Mouse (Mus musculus) hindbrain, embryonic 14.5 days (tissue): Measurements from ENCODE around the gene Cdiptos. TPM values are rescaled to one million over a fixed set of nuclear protein-coding genes. Genes with fewer than 3 reads are reported as not detected.
A peak's percentile ranks its signal among the peaks of the same experiment; 100 is the strongest.

Source experiments
- ATAC-seq: fragments of 200-750 bp; cut with Nextera tagmentation; 2 replicates; pipeline ENCODE4 v1.8.0; 2017; ENCODE audit warnings: moderate number of reproducible peaks, mild to moderate bottlenecking, moderate TSS enrichment, moderate library complexity; ENCODE audit not compliant: low FRiP score
- DNase-seq: peaks from one replicate; pipeline ENCODE4 v3.0.0-alpha.2; 2015; ENCODE audit warnings: low spot score
- H3K27ac ChIP-seq: fragments of 300-500 bp; sonication (generic); 2 replicates; pipeline ENCODE4 v1.5.1; 2014; ENCODE audit warnings: mild to moderate bottlenecking, moderate library complexity
- H3K27me3 ChIP-seq: fragments of 300-500 bp; sonication (generic); 2 replicates; pipeline ENCODE4 v1.6.1; 2014; ENCODE audit warnings: mild to moderate bottlenecking, low read length, mixed read lengths; ENCODE audit not compliant: control insufficient read depth, insufficient read depth
- H3K36me3 ChIP-seq: fragments of 300-500 bp; sonication (generic); replicated peaks from 2 replicates; pipeline ENCODE4 v1.6.1; 2014; ENCODE audit not compliant: control insufficient read depth, insufficient read depth
- H3K4me1 ChIP-seq: fragments of 300-500 bp; sonication (generic); replicated peaks from 2 replicates; pipeline ENCODE4 v1.6.1; 2014; ENCODE audit warnings: antibody characterized with exemption, low read length, mixed read lengths; ENCODE audit not compliant: control insufficient read depth, insufficient read depth
- H3K4me2 ChIP-seq: fragments of 300-500 bp; sonication (generic); replicated peaks from 2 replicates; pipeline ENCODE4 v1.6.1; 2014; ENCODE audit warnings: mild to moderate bottlenecking, moderate library complexity
- H3K4me3 ChIP-seq: fragments of 300-500 bp; sonication (generic); replicated peaks from 2 replicates; pipeline ENCODE4 v1.5.1; 2014; ENCODE audit warnings: mild to moderate bottlenecking, low read length
- H3K9ac ChIP-seq: fragments of 300-500 bp; sonication (generic); 2 replicates; pipeline ENCODE4 v1.6.1; 2014
- H3K9me3 ChIP-seq: fragments of 300-500 bp; sonication (generic); 2 replicates; pipeline ENCODE4 v1.6.1; 2016; ENCODE audit warnings: low read length; ENCODE audit not compliant: control insufficient read depth
- WGBS: fragments of 180-500 bp; shearing (Covaris S2); extraction: QIAGEN DNeasy Blood & Tissue Kit; methylation state at CpG from one replicate; pipeline ENCODE4 v1.1.7; 2014; 5-methylcytosine and 5-hydroxymethylcytosine counted together
- polyA plus RNA-seq: library from polyadenylated mRNA; unstranded; fragments of >200 nt; fragmentation: Nextera tagmentation; extraction: Ambion mirVana; gene quantifications from 2 replicates; pipeline ENCODE4 v1.2.1, GENCODE M21; 2014

Cdiptos gene
- polyA plus RNA-seq, 1 experiment from 2014 or later = 0.98 TPM

DNA sequence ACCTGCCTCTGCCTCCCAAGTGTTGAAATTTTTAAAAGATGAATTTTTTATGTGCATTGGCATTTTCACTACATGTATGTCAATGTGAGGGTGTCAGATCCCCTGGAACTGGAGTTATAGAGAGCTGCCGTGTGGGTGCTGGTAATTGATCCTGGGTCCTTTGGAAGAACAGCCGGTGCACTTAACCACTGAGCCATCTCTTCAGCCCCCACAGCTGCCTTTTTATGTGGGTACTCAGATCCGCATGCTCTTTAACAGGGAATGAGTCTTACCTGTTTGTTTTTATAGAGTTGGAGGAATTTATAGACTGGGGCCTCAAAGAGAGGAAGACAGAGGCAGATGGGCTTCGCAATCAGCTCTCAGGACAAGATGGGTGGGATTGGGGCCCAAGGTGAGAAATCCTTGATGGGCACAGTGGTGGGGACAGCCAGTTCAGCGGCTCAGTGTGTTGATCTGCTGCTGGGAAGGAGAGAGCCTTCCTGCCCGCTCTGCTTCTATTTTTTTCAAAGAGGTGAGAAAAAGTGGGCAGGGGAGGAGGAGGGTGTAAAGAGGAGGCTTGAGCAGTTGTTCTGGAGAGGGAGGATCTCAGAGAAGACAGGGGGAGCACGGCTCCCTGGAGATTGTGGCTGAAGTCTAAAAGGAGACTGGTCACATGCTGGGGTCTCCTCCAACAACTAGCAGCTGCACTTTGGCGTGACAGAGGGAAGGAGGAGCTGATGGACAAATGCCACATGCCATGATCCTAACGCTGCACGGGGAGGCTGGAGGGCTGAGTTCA, 9.0 kb upstream of the Cdiptos start:
- no peaks in the 10 kb centered on the region for H3K9me3 ChIP-seq
- H3K4me1 ChIP-seq = no peaks in the 10 kb centered on the region
- H3K27ac ChIP-seq = no peak overlapping the region
- no peak overlapping the region for H3K4me2 ChIP-seq
- ATAC-seq (no peak), DNase-seq (no peak)
- H3K27me3 ChIP-seq = no peaks in the 10 kb centered on the region
- no peak overlapping the region for H3K4me3 ChIP-seq
- WGBS = 66% methylated on average over 10 of the region's 10 CpGs
- H3K36me3 ChIP-seq = peaks cover 19% of the 10 kb centered on the region
- H3K9ac ChIP-seq = no peak overlapping the region

- Histone ChIP-seq H3K4me2 (no peak overlapping the region), H3K27ac (no peak overlapping the region), H3K4me1 (no peaks in the 10 kb centered on the region), H3K4me3 (no peak overlapping the region), H3K27me3 (no peaks in the 10 kb centered on the region), H3K36me3 (peaks cover 37% of the 10 kb centered on the region), H3K9me3 (no peaks in the 10 kb centered on the region), H3K9ac (no peak overlapping the region)
- WGBS = 87% methylated on average over 7 of the region's 7 CpGs
- no peak for DNase-seq
- ATAC-seq = no peak
Measured at GRCm38 (mm10) chr7:126983113-126983512, 7.2 kb upstream of the Cdiptos start.

- ATAC-seq = no peak
- H3K9ac ChIP-seq = no peak overlapping the region
Measured at GRCm38 (mm10) chr7:126982054-126982453, 6.2 kb upstream of the Cdiptos start.

DNA sequence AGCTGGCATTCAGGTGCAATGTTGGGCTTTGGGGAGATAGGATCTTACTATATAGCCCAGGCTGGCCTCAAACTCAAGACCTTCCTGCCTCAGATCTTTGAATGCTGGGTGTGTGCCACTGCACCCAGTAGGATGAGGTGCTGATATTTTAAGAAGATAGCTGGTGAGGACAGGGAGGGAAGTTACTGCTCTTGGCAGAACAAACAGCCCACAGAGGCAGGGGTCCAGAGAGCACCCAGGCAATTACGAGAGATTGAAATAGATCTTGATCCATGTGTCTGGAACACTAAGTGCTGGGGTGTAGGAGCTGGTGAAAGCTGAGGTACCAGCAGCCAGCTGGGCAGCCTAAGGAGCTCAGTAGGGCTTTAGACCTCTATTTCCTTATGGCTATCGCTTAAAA, 5.7 kb upstream of the Cdiptos start:
- 90% methylated on average over 2 of the region's 2 CpGs for WGBS
- DNase-seq (no peak), ATAC-seq (no peak)
- Histone ChIP-seq H3K9ac (no peak overlapping the region), H3K36me3 (peaks cover 39% of the 10 kb centered on the region), H3K27me3 (no peaks in the 10 kb centered on the region), H3K4me2 (no peak overlapping the region), H3K9me3 (no peaks in the 10 kb centered on the region), H3K4me3 (no peak overlapping the region), H3K4me1 (peaks cover 8% of the 10 kb centered on the region; the same call in 1 of the 2 replicates), H3K27ac (no peak overlapping the region)

More at GRCm38 (mm10) chr7:126982054-126982453, 6.2 kb upstream of the Cdiptos start:
- Histone ChIP-seq H3K4me1 (peaks cover 5% of the 10 kb centered on the region; the same call in 1 of the 2 replicates), H3K36me3 (peaks cover 39% of the 10 kb centered on the region), H3K4me2 (no peak overlapping the region), H3K27ac (no peak overlapping the region), H3K9me3 (no peaks in the 10 kb centered on the region), H3K27me3 (no peaks in the 10 kb centered on the region), H3K4me3 (no peak overlapping the region)
- 99% methylated on average over 4 of the region's 4 CpGs for WGBS
- no peak for DNase-seq

- 93% methylated on average over 6 of the region's 6 CpGs for WGBS
- no peaks in the 10 kb centered on the region for H3K9me3 ChIP-seq
- H3K27me3 ChIP-seq = no peaks in the 10 kb centered on the region
- H3K36me3 ChIP-seq = peaks cover 39% of the 10 kb centered on the region
- no peak overlapping the region for H3K9ac ChIP-seq
- no peak overlapping the region for H3K27ac ChIP-seq
- H3K4me1 ChIP-seq = peaks cover 8% of the 10 kb centered on the region
- no peak for ATAC-seq
- H3K4me2 ChIP-seq = no peak overlapping the region
- no peak for DNase-seq
- H3K4me3 ChIP-seq = no peak overlapping the region
Measured at GRCm38 (mm10) chr7:126978841-126979240, 2.9 kb upstream of the Cdiptos start.

GRCm38 (mm10) chr7:126976878-126977459, 1.1 kb upstream of the Cdiptos start:
- ATAC-seq (peak; percentile 1; the same call in 1 of the 2 replicates), DNase-seq (no peak)
- H3K36me3 ChIP-seq = peaks cover 42% of the 10 kb centered on the region
- H3K4me2 ChIP-seq = peak overlapping the region; percentile 85
- no peaks in the 10 kb centered on the region for H3K27me3 ChIP-seq
- peak overlapping the region; percentile 86 for H3K4me3 ChIP-seq
- no peaks in the 10 kb centered on the region for H3K9me3 ChIP-seq
- H3K4me1 ChIP-seq = peaks cover 8% of the 10 kb centered on the region
- H3K9ac ChIP-seq = peak overlapping the region; percentile 97
- peak overlapping the region; percentile 96 for H3K27ac ChIP-seq
- WGBS = 30% methylated on average over 14 of the region's 14 CpGs

DNA sequence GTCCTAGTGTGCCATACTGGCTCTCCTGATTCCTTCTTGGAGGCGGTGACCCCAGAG, 177 bp downstream of the Cdiptos start, which contains the start of gene Cdipt:
Gene Cdipt (plus strand): TSS at position 22 of the 57 bp plus-strand sequence.
- no peaks in the 10 kb centered on the region for H3K27me3 ChIP-seq
- peaks cover 8% of the 10 kb centered on the region for H3K4me1 ChIP-seq
- H3K4me3 ChIP-seq = peak within 1 kb of the TSS; percentile 86
- H3K36me3 ChIP-seq = peaks cover 44% of the 10 kb centered on the region
- ATAC-seq (no peak), DNase-seq (no peak)
- peak within 1 kb of the TSS; percentile 85 for H3K4me2 ChIP-seq
- H3K9me3 ChIP-seq = no peaks in the 10 kb centered on the region
- peak within 1 kb of the TSS; percentile 97 for H3K9ac ChIP-seq
- 13% methylated on average over 1 of the region's 1 CpGs for WGBS
- H3K27ac ChIP-seq = peak within 1 kb of the TSS; percentile 96

GRCm38 (mm10) chr7:126975493-126975892, 405 bp downstream of the Cdiptos start:
- WGBS = 9% methylated on average over 8 of the region's 8 CpGs
- DNase-seq (no peak), ATAC-seq (peak; percentile 18; the same call in 1 of the 2 replicates)
- H3K9me3 ChIP-seq = no peaks in the 10 kb centered on the region
- H3K27ac ChIP-seq = peak overlapping the region; percentile 96
- 0 out of 2 replicates have a peak overlapping the region, but pooled peaks have one; percentile 97 for H3K9ac ChIP-seq
- peaks cover 44% of the 10 kb centered on the region for H3K36me3 ChIP-seq
- H3K4me1 ChIP-seq = peaks cover 8% of the 10 kb centered on the region
- H3K4me2 ChIP-seq = peak overlapping the region; percentile 85
- peak overlapping the region; percentile 86 for H3K4me3 ChIP-seq
- H3K27me3 ChIP-seq = no peaks in the 10 kb centered on the region

GRCm38 (mm10) chr7:126967361-126967760, 8.5 kb downstream of the Cdiptos start:
- Histone ChIP-seq H3K36me3 (peaks cover 88% of the 10 kb centered on the region), H3K27ac (no peak overlapping the region)
- 75% methylated on average over 6 of the region's 6 CpGs for WGBS

More at GRCm38 (mm10) chr7:126967361-126967760, 8.5 kb downstream of the Cdiptos start:
- H3K9ac ChIP-seq = no peak overlapping the region
- ATAC-seq (no peak), DNase-seq (no peak)
- H3K9me3 ChIP-seq = no peaks in the 10 kb centered on the region
- H3K4me3 ChIP-seq = no peak overlapping the region
- no peaks in the 10 kb centered on the region for H3K4me1 ChIP-seq
- 0 out of 2 replicates have a peak, but pooled peaks cover under 1% of the 10 kb centered on the region for H3K27me3 ChIP-seq
- no peak overlapping the region for H3K4me2 ChIP-seq
